20 mouse cellular contexts compared by ENCODE assay signal in genomic region chr19:41919471-41919870, GRCm38 (mm10). TPM values are rescaled to one million over a fixed set of nuclear protein-coding genes. Genes with fewer than 3 reads are reported as not detected.
DNase-seq lines count a peak whose midpoint lies in the region; ATAC-seq and TF ChIP-seq lines count a peak whose summit lies in the region.
"Had no signal": no experiment of that assay in that cellular context is flagged by ENCODE, and none has a peak within 500 bp of the region (broad histone marks: within the 10 kb centered on the region; RNA-seq: fewer than 3 reads in every experiment).

No protein-coding gene starts in this region.

- TF ChIP-seq CTCF in intestine, postnatal 0 days (IDR thresholded peaks at IDR 0.05; ENCODE audit: low read depth), result no peak
- no peak for TF ChIP-seq CTCF in MEL (IDR thresholded peaks at IDR 0.05 in 2 of 3, conservative IDR thresholded peaks at IDR 0.05 in 1 of 3; ENCODE audit: control insufficient read depth in 1 of 3, insufficient read depth in 1 of 3, low read depth in 2 of 3, low read length in 3 of 3, poor library complexity in 1 of 3, severe bottlenecking in 1 of 3)

- WGBS in intestine, embryonic 15.5 days, result 69% methylated on average over 4 of the region's 4 CpGs
- WGBS in intestine, postnatal 0 days, result 55% methylated on average over 4 of the region's 4 CpGs

- H3K9ac ChIP-seq in intestine, embryonic 15.5 days, result no peak overlapping the region
- no peak overlapping the region for H3K9ac ChIP-seq in intestine, postnatal 0 days (ENCODE audit: low read depth, low read length)
- no peak overlapping the region for H3K9ac ChIP-seq in MEL (ENCODE audit: control insufficient read depth, low read depth, low read length, poor library complexity, severe bottlenecking)
- H3K9ac ChIP-seq: embryonic facial prominence, embryonic 12.5 days; embryonic facial prominence, embryonic 15.5 days; hindbrain, embryonic 12.5 days; hindbrain, embryonic 15.5 days had no signal

- H3K27me3 ChIP-seq in intestine, embryonic 15.5 days (replicated peaks), result no peaks in the 10 kb centered on the region
- no peaks in the 10 kb centered on the region for H3K27me3 ChIP-seq in intestine, postnatal 0 days (replicated peaks; ENCODE audit: control insufficient read depth, insufficient read depth, low read length)
- no peaks in the 10 kb centered on the region for H3K27me3 ChIP-seq in MEL (ENCODE audit: control insufficient read depth in 1 of 2, insufficient read depth in 2 of 2, low read length in 2 of 2)
- H3K27me3 ChIP-seq: embryonic facial prominence, embryonic 12.5 days; embryonic facial prominence, embryonic 15.5 days; hindbrain, embryonic 12.5 days; hindbrain, embryonic 15.5 days had no signal

- H3K4me3 ChIP-seq in intestine, embryonic 15.5 days (replicated peaks), result no peak overlapping the region
- no peak overlapping the region for H3K4me3 ChIP-seq in intestine, postnatal 0 days (ENCODE audit: low read depth, low read length)
- no peak overlapping the region for H3K4me3 ChIP-seq in MEL (ENCODE audit: control insufficient read depth in 1 of 2, insufficient read depth in 1 of 2, low read depth in 2 of 2, low read length in 2 of 2)
- H3K4me3 ChIP-seq: embryonic facial prominence, embryonic 12.5 days; embryonic facial prominence, embryonic 15.5 days; hindbrain, embryonic 12.5 days; hindbrain, embryonic 15.5 days had no signal

- peaks cover 24% of the 10 kb centered on the region for H3K36me3 ChIP-seq in intestine, embryonic 15.5 days
- peaks cover 45% of the 10 kb centered on the region for H3K36me3 ChIP-seq in intestine, postnatal 0 days (ENCODE audit: control insufficient read depth, insufficient read depth)
- peaks cover 7 to 40% of the 10 kb centered on the region in 2 experiments for H3K36me3 ChIP-seq in MEL (ENCODE audit: control insufficient read depth in 1 of 2, insufficient read depth in 2 of 2, low read length in 2 of 2)

- H3K4me1 ChIP-seq in intestine, embryonic 15.5 days (replicated peaks), result no peaks in the 10 kb centered on the region
- no peaks in the 10 kb centered on the region for H3K4me1 ChIP-seq in intestine, postnatal 0 days (replicated peaks; ENCODE audit: control insufficient read depth, insufficient read depth, low read length)
- peaks cover 0 to 4% of the 10 kb centered on the region in 2 experiments; a peak in 3 of 4 replicates for H3K4me1 ChIP-seq in MEL (ENCODE audit: control insufficient read depth in 1 of 2, insufficient read depth in 2 of 2, low read length in 2 of 2)
- H3K4me1 ChIP-seq: hindbrain, embryonic 12.5 days had no signal

- DNase-seq in A20 (ENCODE audit: low read depth, low spot score) (peak; percentile 29), MEL (ENCODE audit: low read depth, low spot score) (peak; percentile 56)
- no peak for DNase-seq in lung, postnatal 14 days
- DNase-seq in urinary bladder, postnatal 25 days (ENCODE audit: low spot score), result no peak
- no peak for DNase-seq in embryo, embryonic 10.5 days (ENCODE audit: low spot score)
- DNase-seq: adrenal gland, adult 8-10 months; adrenal gland, postnatal 25 days; cerebellum, adult 11-12 months; cerebellum, adult 9-10 months; cerebellum, postnatal 14 days; gastrocnemius, postnatal 25 days had no signal

- no peaks in the 10 kb centered on the region for H3K9me3 ChIP-seq in intestine, embryonic 15.5 days
- H3K9me3 ChIP-seq in intestine, postnatal 0 days (ENCODE audit: control insufficient read depth), result no peaks in the 10 kb centered on the region
- H3K9me3 ChIP-seq in MEL (replicated peaks; ENCODE audit: insufficient read depth, low read length), result no peaks in the 10 kb centered on the region
- H3K9me3 ChIP-seq: embryonic facial prominence, embryonic 12.5 days; embryonic facial prominence, embryonic 15.5 days; hindbrain, embryonic 12.5 days; hindbrain, embryonic 15.5 days had no signal

- TF ChIP-seq POLR2A in MEL (IDR thresholded peaks at IDR 0.05; ENCODE audit: control insufficient read depth in 1 of 2, insufficient read depth in 1 of 2, low read depth in 1 of 2, low read length in 2 of 2, poor library complexity in 1 of 2), result no peak

- peaks cover 9% of the 10 kb centered on the region for H3K79me2 ChIP-seq in MEL (ENCODE audit: control insufficient read depth, insufficient read depth, low read length, poor library complexity)

- no peak overlapping the region for H3K4me2 ChIP-seq in intestine, embryonic 15.5 days (replicated peaks)
- no peak overlapping the region for H3K4me2 ChIP-seq in intestine, postnatal 0 days (replicated peaks; ENCODE audit: low read depth)
- H3K4me2 ChIP-seq: embryonic facial prominence, embryonic 12.5 days; embryonic facial prominence, embryonic 15.5 days; heart, embryonic 11.5 days; hindbrain, embryonic 12.5 days; hindbrain, embryonic 15.5 days had no signal

- no peak for TF ChIP-seq EP300 in MEL (IDR thresholded peaks at IDR 0.05; ENCODE audit: low read depth in 1 of 2, low read length in 2 of 2)

- 0 out of 2 replicates have a peak, but pooled peaks have one; percentile 4 for ATAC-seq in intestine, embryonic 15.5 days
- no peak for ATAC-seq in intestine, postnatal 0 days
- ATAC-seq: activated CD4-positive, CD25-positive, alpha-beta regulatory T cell, adult 4 months; forebrain, embryonic 14.5 days had no signal

- H3K27ac ChIP-seq in intestine, embryonic 15.5 days, result no peak overlapping the region
- no peak overlapping the region for H3K27ac ChIP-seq in intestine, postnatal 0 days (ENCODE audit: low read depth, low read length)
- no peak overlapping the region for H3K27ac ChIP-seq in MEL (ENCODE audit: control insufficient read depth, low read depth, low read length)
- H3K27ac ChIP-seq: embryonic facial prominence, embryonic 12.5 days; embryonic facial prominence, embryonic 15.5 days; hindbrain, embryonic 12.5 days; hindbrain, embryonic 15.5 days had no signal

- no peak for TF ChIP-seq RAD21 in MEL (IDR thresholded peaks at IDR 0.05; ENCODE audit: low read depth, low read length)

TF ChIP-seq in MEL, 35 proteins besides CTCF, POLR2A, EP300 and RAD21:
- TF ChIP-seq POLR2AphosphoS2 (IDR thresholded peaks at IDR 0.05; ENCODE audit: low read length) (peak; percentile 9; the same call in 1 of the 2 replicates), SIN3A (IDR thresholded peaks at IDR 0.05; ENCODE audit: low read length) (no peak)

RNA-seq across cellular contexts. Expression of gene Pgam1, which starts 7.7 kb away (rescaled TPM):
- polyA plus RNA-seq in intestine, embryonic 15.5 days (2015; fragmentation: Nextera tagmentation; extraction: Ambion mirVana), result 855 and 865 TPM in 2 replicates
- 213 and 223 TPM in 2 replicates for polyA plus RNA-seq in intestine, postnatal 0 days (2015; fragmentation: Nextera tagmentation; extraction: Ambion mirVana)
- total RNA-seq in MEL (2012; rRNA removed), result 267 and 714 TPM in 2 replicates
- 100 to 1,000 TPM; 220 to 756 TPM for polyA plus RNA-seq in MEL (2012; ENCODE audit: insufficient read depth in 1 of 2, insufficient read length in 2 of 2, low read depth in 1 of 2, low replicate concordance in 2 of 2, missing spikeins in 1 of 2)

RNA-seq across cellular contexts. Expression of gene Exosc1, which starts 13.8 kb away (rescaled TPM):
- polyA plus RNA-seq in intestine, embryonic 15.5 days (2015; fragmentation: Nextera tagmentation; extraction: Ambion mirVana), result 65.4 and 72.5 TPM in 2 replicates
- 32.3 and 33.3 TPM in 2 replicates for polyA plus RNA-seq in intestine, postnatal 0 days (2015; fragmentation: Nextera tagmentation; extraction: Ambion mirVana)
- total RNA-seq in MEL (2012; rRNA removed), result 101 and 118 TPM in 2 replicates
- polyA plus RNA-seq in MEL (2012; ENCODE audit: insufficient read depth in 1 of 2, insufficient read length in 2 of 2, low read depth in 1 of 2, low replicate concordance in 2 of 2, missing spikeins in 1 of 2), result 100 to 1,000 TPM; 162 to 390 TPM

RNA-seq across cellular contexts. Expression of gene Zdhhc16, which starts 13.8 kb away (rescaled TPM):
- 67.1 and 71.9 TPM in 2 replicates for polyA plus RNA-seq in intestine, embryonic 15.5 days (2015; fragmentation: Nextera tagmentation; extraction: Ambion mirVana)
- polyA plus RNA-seq in intestine, postnatal 0 days (2015; fragmentation: Nextera tagmentation; extraction: Ambion mirVana), result 37.7 and 38.4 TPM in 2 replicates
- total RNA-seq in MEL (2012; rRNA removed), result 95.2 and 99.2 TPM in 2 replicates
- 100 to 1,000 TPM in 1 of 2 experiments, not detected in 1; 128 TPM for polyA plus RNA-seq in MEL (2012; ENCODE audit: insufficient read depth in 1 of 2, insufficient read length in 2 of 2, low read depth in 1 of 2, low replicate concordance in 2 of 2, missing spikeins in 1 of 2)

RNA-seq across cellular contexts. Expression of gene Rrp12, which starts 23.5 kb away (rescaled TPM):
- polyA plus RNA-seq in intestine, embryonic 15.5 days (2015; fragmentation: Nextera tagmentation; extraction: Ambion mirVana), result 17.6 and 18.1 TPM in 2 replicates
- 4.7 and 5.0 TPM in 2 replicates for polyA plus RNA-seq in intestine, postnatal 0 days (2015; fragmentation: Nextera tagmentation; extraction: Ambion mirVana)
- total RNA-seq in MEL (2012; rRNA removed), result 93.8 and 106 TPM in 2 replicates
- polyA plus RNA-seq in MEL (2012; ENCODE audit: insufficient read depth in 1 of 2, insufficient read length in 2 of 2, low read depth in 1 of 2, low replicate concordance in 2 of 2, missing spikeins in 1 of 2), result 100 to 1,000 TPM in 1 of 2 experiments, 10 to 100 TPM in 1; 44.5 to 134 TPM

Comparison
In these comparisons a context has a peak if more than half of its experiments do, and no peak if none do; other contexts are left out.
1. DNase-seq: peak in A20 (single experiment) and MEL (single experiment); none in lung, postnatal 14 days (single experiment), urinary bladder, postnatal 25 days (single experiment) and embryo, embryonic 10.5 days (single experiment).